ENCODE assay signal across 35 mouse cellular contexts in the genomic region with DNA sequence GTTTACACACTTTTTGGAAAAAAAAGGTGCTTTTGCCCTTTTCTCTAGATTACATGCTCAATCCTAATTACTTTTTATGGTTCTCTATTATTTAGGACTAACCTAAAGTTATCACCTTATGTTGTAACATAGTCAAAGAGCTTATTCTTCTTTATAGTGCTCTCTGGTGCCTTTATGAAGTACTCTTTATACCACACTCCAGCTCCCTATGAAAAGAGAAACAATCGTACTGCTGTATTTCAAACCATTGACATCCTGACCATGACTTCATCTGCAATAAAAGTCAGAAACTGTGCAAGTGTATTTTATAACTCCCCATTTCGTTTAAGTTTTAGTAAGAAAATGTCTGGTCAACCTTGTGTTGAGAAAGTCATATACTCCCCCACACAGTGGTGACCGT.
"Had no signal": no experiment of that assay in that cellular context is flagged by ENCODE, and none has a peak within 500 bp of the region (broad histone marks: within the 10 kb centered on the region; RNA-seq: fewer than 3 reads in every experiment).

No protein-coding gene starts in this region.

- H3K9me3 ChIP-seq: heart, embryonic 10.5 days; heart, embryonic 12.5 days; heart, embryonic 13.5 days; heart, embryonic 15.5 days; hindbrain, embryonic 10.5 days; hindbrain, embryonic 12.5 days; hindbrain, embryonic 13.5 days; hindbrain, embryonic 15.5 days; intestine, embryonic 15.5 days; kidney, embryonic 15.5 days had no signal

- H3K27me3 ChIP-seq: heart, embryonic 12.5 days; heart, embryonic 13.5 days; heart, embryonic 15.5 days; hindbrain, embryonic 12.5 days; hindbrain, embryonic 13.5 days; hindbrain, embryonic 15.5 days; intestine, embryonic 15.5 days; kidney, embryonic 15.5 days had no signal

- H3K36me3 ChIP-seq: heart, embryonic 10.5 days; heart, embryonic 12.5 days; heart, embryonic 13.5 days; heart, embryonic 15.5 days; hindbrain, embryonic 10.5 days; hindbrain, embryonic 12.5 days; hindbrain, embryonic 13.5 days; hindbrain, embryonic 15.5 days; intestine, embryonic 15.5 days; kidney, embryonic 15.5 days had no signal

- H3K27ac ChIP-seq: heart, adult 2 months; heart, embryonic 10.5 days; heart, embryonic 13.5 days; heart, embryonic 15.5 days; hindbrain, embryonic 10.5 days; hindbrain, embryonic 12.5 days; hindbrain, embryonic 13.5 days; hindbrain, embryonic 14.5 days; hindbrain, embryonic 15.5 days; hindbrain, postnatal 0 days; intestine, embryonic 15.5 days; kidney, embryonic 15.5 days; kidney, postnatal 0 days; layer of hippocampus, adult 2 months had no signal

- DNase-seq: heart, adult 2 months; heart, postnatal 14 days; heart, postnatal 36 days; heart, postnatal 4 days; kidney, adult 11 months; kidney, adult 18-20 months; kidney, adult 2 months; kidney, adult 8-10 months; kidney, adult 9 months; kidney, postnatal 10 days; kidney, postnatal 14 days; kidney, postnatal 25 days; kidney, postnatal 36 days; kidney, postnatal 4 days; layer of hippocampus, adult 9-11 months; layer of hippocampus, postnatal 36 days had no signal

- ATAC-seq: hindbrain, embryonic 16.5 days; hindbrain, postnatal 0 days; inflammation-experienced regulatory T-cells, adult 6 months; intestine, embryonic 15.5 days; intestine, embryonic 16.5 days; intestine, postnatal 0 days had no signal

- H3K4me1 ChIP-seq: heart, embryonic 10.5 days; heart, embryonic 12.5 days; heart, embryonic 13.5 days; heart, embryonic 15.5 days; hindbrain, embryonic 10.5 days; hindbrain, embryonic 12.5 days; hindbrain, embryonic 13.5 days; hindbrain, embryonic 15.5 days; intestine, embryonic 15.5 days; kidney, embryonic 15.5 days had no signal

- H3K4me3 ChIP-seq: heart, adult 2 months; heart, embryonic 10.5 days; heart, embryonic 12.5 days; heart, embryonic 13.5 days; heart, embryonic 15.5 days; hindbrain, embryonic 10.5 days; hindbrain, embryonic 12.5 days; hindbrain, embryonic 13.5 days; hindbrain, embryonic 15.5 days; intestine, embryonic 15.5 days; kidney, embryonic 15.5 days; layer of hippocampus, adult 2 months had no signal

- H3K4me2 ChIP-seq: heart, embryonic 11.5 days; heart, embryonic 12.5 days; heart, embryonic 13.5 days; heart, embryonic 15.5 days; hindbrain, embryonic 12.5 days; hindbrain, embryonic 13.5 days; hindbrain, embryonic 14.5 days; hindbrain, embryonic 15.5 days; intestine, embryonic 15.5 days; kidney, embryonic 15.5 days had no signal

- H3K9ac ChIP-seq: heart, embryonic 12.5 days; heart, embryonic 13.5 days; heart, embryonic 15.5 days; hindbrain, embryonic 12.5 days; hindbrain, embryonic 13.5 days; hindbrain, embryonic 14.5 days; hindbrain, embryonic 15.5 days; intestine, embryonic 15.5 days; kidney, embryonic 15.5 days had no signal
